Comparison of ENCODE assay signal across 24 mouse cellular contexts in the genomic region with DNA sequence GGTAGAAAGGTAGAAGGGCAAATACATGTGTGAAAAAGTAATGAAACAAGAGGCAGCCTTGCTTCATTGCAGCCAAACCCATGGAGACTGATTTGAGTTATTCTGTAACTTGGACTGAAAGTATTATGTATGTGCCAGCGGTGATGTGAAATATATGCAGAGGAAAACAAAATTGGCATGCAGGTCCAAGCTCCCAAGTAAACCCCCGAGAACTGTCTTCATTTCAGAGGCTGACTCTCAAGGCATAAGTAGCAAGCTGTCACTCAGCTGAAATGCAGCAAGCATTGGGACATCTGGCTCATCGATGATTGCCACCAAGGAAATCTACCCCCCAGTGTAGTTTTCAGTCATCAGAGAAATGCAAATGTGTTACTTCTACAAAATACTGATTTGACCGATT. TPM values are rescaled to one million over a fixed set of nuclear protein-coding genes. Genes with fewer than 3 reads are reported as not detected.
"Had no signal": no experiment of that assay in that cellular context is flagged by ENCODE, and none has a peak within 500 bp of the region (broad histone marks: within the 10 kb centered on the region; RNA-seq: fewer than 3 reads in every experiment).

No protein-coding gene starts in this region.

- H3K36me3 ChIP-seq: kidney, embryonic 15.5 days; limb, embryonic 12.5 days; limb, embryonic 15.5 days; neural tube, embryonic 12.5 days; neural tube, embryonic 15.5 days had no signal

- H3K4me3 ChIP-seq: kidney, embryonic 15.5 days; limb, embryonic 12.5 days; limb, embryonic 15.5 days; neural tube, embryonic 12.5 days; neural tube, embryonic 15.5 days had no signal

- H3K4me2 ChIP-seq: kidney, embryonic 15.5 days; limb, embryonic 12.5 days; limb, embryonic 15.5 days; liver, embryonic 11.5 days; lung, embryonic 14.5 days; neural tube, embryonic 12.5 days; neural tube, embryonic 15.5 days had no signal

- H3K27me3 ChIP-seq: kidney, embryonic 15.5 days; limb, embryonic 12.5 days; limb, embryonic 15.5 days; neural tube, embryonic 12.5 days; neural tube, embryonic 15.5 days had no signal

- H3K9ac ChIP-seq: kidney, embryonic 15.5 days; limb, embryonic 12.5 days; limb, embryonic 15.5 days; liver, embryonic 14.5 days; liver, postnatal 0 days; lung, embryonic 14.5 days; neural tube, embryonic 12.5 days; neural tube, embryonic 15.5 days had no signal

- ATAC-seq: liver, postnatal 0 days; lung, postnatal 0 days had no signal

- H3K27ac ChIP-seq: kidney, embryonic 15.5 days; limb, embryonic 12.5 days; limb, embryonic 15.5 days; liver, embryonic 14.5 days; macrophage; neural tube, embryonic 12.5 days; neural tube, embryonic 15.5 days; stomach, postnatal 0 days had no signal

- H3K9me3 ChIP-seq: kidney, embryonic 15.5 days; limb, embryonic 12.5 days; limb, embryonic 15.5 days; neural tube, embryonic 12.5 days; neural tube, embryonic 15.5 days had no signal

- H3K4me1 ChIP-seq: limb, embryonic 12.5 days; limb, embryonic 15.5 days; neural tube, embryonic 12.5 days; neural tube, embryonic 15.5 days had no signal

- DNase-seq: kidney, adult 11 months; kidney, adult 8-10 months; kidney, postnatal 10 days; left cerebral cortex, postnatal 4 days; liver, postnatal 0 days; lung, embryonic 14.5 days; right cerebral cortex, adult 18-20 months; right cerebral cortex, postnatal 14 days; right cerebral cortex, postnatal 4 days; thymus, adult 2 months; thymus, postnatal 14 days; thymus, postnatal 4 days had no signal

RNA-seq across cellular contexts. Expression of gene Fmo4, which starts 28.6 kb away (rescaled TPM):
- total RNA-seq: left cerebral cortex, postnatal 4 days; megakaryocyte, adult 5-6 weeks had no signal
- polyA plus RNA-seq: macrophage; stomach, embryonic 14.5 days had no signal
